Comparison of ENCODE assay signal across 11 mouse cellular contexts in genomic region chr1:46894281-46894842, GRCm38 (mm10). TPM values are rescaled to one million over a fixed set of nuclear protein-coding genes. Genes with fewer than 3 reads are reported as not detected.
DNase-seq lines count a peak whose midpoint lies in the region; ATAC-seq lines count a peak whose summit lies in the region.
"Had no signal": no experiment of that assay in that cellular context is flagged by ENCODE, and none has a peak within 500 bp of the region (broad histone marks: within the 10 kb centered on the region; RNA-seq: fewer than 3 reads in every experiment).

No protein-coding gene starts in this region.

- no peaks in the 10 kb centered on the region for H3K9me3 ChIP-seq in embryonic facial prominence, embryonic 10.5 days
- no peaks in the 10 kb centered on the region for H3K9me3 ChIP-seq in megakaryocyte, embryonic 14.5 days
- H3K9me3 ChIP-seq in forebrain, embryonic 12.5 days, result no peaks in the 10 kb centered on the region

- ATAC-seq in forebrain, embryonic 12.5 days (ENCODE audit: low FRiP score), result no peak

- H3K4me1 ChIP-seq in embryonic facial prominence, embryonic 10.5 days, result peaks cover 11% of the 10 kb centered on the region
- peaks cover 8% of the 10 kb centered on the region for H3K4me1 ChIP-seq in megakaryocyte, embryonic 14.5 days
- H3K4me1 ChIP-seq in forebrain, embryonic 12.5 days, result no peaks in the 10 kb centered on the region

- H3K27ac ChIP-seq in embryonic facial prominence, embryonic 10.5 days (replicated peaks), result peak overlapping the region; percentile 44
- no peak overlapping the region for H3K27ac ChIP-seq in forebrain, embryonic 12.5 days

- DNase-seq in 416B (ENCODE audit: low read depth), result peak; percentile 29
- peak; percentile 41 to 46 for DNase-seq in B cell, adult 2 months
- DNase-seq in embryonic facial prominence, embryonic 10.5 days (ENCODE audit: low spot score), result peak; percentile 14
- DNase-seq in layer of hippocampus, postnatal 36 days, result no peak
- DNase-seq in retina, embryonic 14.5 days (ENCODE audit: low spot score), result no peak
- DNase-seq: adrenal gland, postnatal 36 days; heart, postnatal 10 days; layer of hippocampus, adult 9-11 months had no signal

- H3K36me3 ChIP-seq in embryonic facial prominence, embryonic 10.5 days (replicated peaks), result no peaks in the 10 kb centered on the region
- H3K36me3 ChIP-seq in megakaryocyte, embryonic 14.5 days (replicated peaks; ENCODE audit: low read length), result no peaks in the 10 kb centered on the region
- H3K36me3 ChIP-seq in forebrain, embryonic 12.5 days (replicated peaks), result no peaks in the 10 kb centered on the region

- 20% methylated on average over 7 of the region's 7 CpGs for WGBS in embryonic facial prominence, embryonic 10.5 days
- WGBS in forebrain, embryonic 12.5 days, result 28% methylated on average over 7 of the region's 7 CpGs

- H3K4me2 ChIP-seq in forebrain, embryonic 12.5 days, result no peak overlapping the region
- H3K4me2 ChIP-seq: midbrain, embryonic 11.5 days had no signal

- H3K9ac ChIP-seq in forebrain, embryonic 12.5 days, result no peak overlapping the region

- no peak overlapping the region for H3K4me3 ChIP-seq in embryonic facial prominence, embryonic 10.5 days
- peak overlapping the region; percentile 65 for H3K4me3 ChIP-seq in megakaryocyte, embryonic 14.5 days (replicated peaks)
- no peak overlapping the region for H3K4me3 ChIP-seq in forebrain, embryonic 12.5 days (replicated peaks)

- H3K27me3 ChIP-seq in embryonic facial prominence, embryonic 10.5 days (replicated peaks; ENCODE audit: low read depth, poor library complexity, severe bottlenecking), result no peaks in the 10 kb centered on the region
- H3K27me3 ChIP-seq in megakaryocyte, embryonic 14.5 days (replicated peaks), result no peaks in the 10 kb centered on the region
- no peaks in the 10 kb centered on the region for H3K27me3 ChIP-seq in forebrain, embryonic 12.5 days

RNA-seq across cellular contexts. Expression of gene Slc39a10, which starts 1.7 kb away (rescaled TPM):
- 66.4 and 71.0 TPM in 2 replicates for polyA plus RNA-seq in embryonic facial prominence, embryonic 10.5 days (2016; fragmentation: Nextera tagmentation; extraction: Ambion mirVana)
- polyA plus RNA-seq in megakaryocyte, embryonic 14.5 days (2012; ENCODE audit: insufficient read depth, low replicate concordance), result 0.15 TPM in 1 of 2 replicates, not detected in the other
- 100 to 1,000 TPM in 1 of 2 experiments, 10 to 100 TPM in 1; 98.9 to 109 TPM for total RNA-seq in layer of hippocampus, postnatal 36 days (2021)
- 71.5 and 78.4 TPM in 2 replicates for polyA plus RNA-seq in forebrain, embryonic 12.5 days (2016; fragmentation: Nextera tagmentation; extraction: Ambion mirVana)

Comparison
In these comparisons a context has a peak if more than half of its experiments do, and no peak if none do; other contexts are left out.
1. DNase-seq: peak in 416B (single experiment), B cell, adult 2 months (2 of 2) and embryonic facial prominence, embryonic 10.5 days (single experiment); none in layer of hippocampus, postnatal 36 days (0 of 2) and retina, embryonic 14.5 days (single experiment).
2. RNA of gene Slc39a10, which starts 1.7 kb away (polyA plus RNA-seq): 71.5 to 78.4 TPM in forebrain, embryonic 12.5 days and 66.4 to 71.0 TPM in embryonic facial prominence, embryonic 10.5 days; 0.15 TPM in megakaryocyte, embryonic 14.5 days; every median in the first group is over 10 times any median in the second.